22 mouse cellular contexts compared by ENCODE assay signal in the genomic region with DNA sequence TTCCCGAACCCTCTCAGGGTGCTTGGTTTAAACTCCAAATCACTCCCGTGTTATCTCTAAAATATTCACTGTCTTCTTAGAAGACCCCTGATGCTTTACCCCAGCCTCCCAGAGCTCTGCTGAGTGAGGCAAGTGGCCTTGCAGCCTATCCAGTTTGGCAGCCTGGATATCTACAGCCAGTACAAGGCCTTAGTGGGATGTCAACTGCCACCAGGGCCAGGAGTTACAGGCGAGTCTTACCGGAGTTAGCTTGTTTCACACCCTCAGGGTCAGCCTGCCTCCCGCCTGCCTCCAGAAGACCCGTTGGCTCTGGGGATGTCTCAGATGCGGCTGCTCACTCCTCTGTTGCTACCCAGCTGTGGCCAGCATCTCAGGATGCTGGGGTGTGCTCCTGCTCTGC.
"Had no signal": no experiment of that assay in that cellular context is flagged by ENCODE, and none has a peak within 500 bp of the region (broad histone marks: within the 10 kb centered on the region; RNA-seq: fewer than 3 reads in every experiment).

No protein-coding gene starts in this region.

- H3K4me1 ChIP-seq: liver, embryonic 12.5 days; liver, embryonic 15.5 days had no signal

- H3K27me3 ChIP-seq: limb, embryonic 13.5 days; lung, embryonic 15.5 days; neural tube, embryonic 12.5 days; neural tube, embryonic 15.5 days; stomach, embryonic 15.5 days had no signal

- ATAC-seq: liver, embryonic 12.5 days had no signal

- H3K27ac ChIP-seq: kidney, postnatal 0 days; layer of hippocampus, adult 2 months; limb, embryonic 10.5 days; limb, embryonic 13.5 days; liver, embryonic 12.5 days; liver, embryonic 15.5 days; lung, embryonic 15.5 days; neural tube, embryonic 12.5 days; neural tube, embryonic 15.5 days; stomach, embryonic 15.5 days had no signal

- H3K36me3 ChIP-seq: limb, embryonic 10.5 days; limb, embryonic 13.5 days; liver, embryonic 12.5 days; liver, embryonic 15.5 days; lung, embryonic 15.5 days; neural tube, embryonic 12.5 days; neural tube, embryonic 15.5 days; stomach, embryonic 15.5 days had no signal

- H3K9ac ChIP-seq: limb, embryonic 13.5 days; liver, embryonic 12.5 days; liver, embryonic 15.5 days; lung, embryonic 15.5 days; neural tube, embryonic 12.5 days; neural tube, embryonic 15.5 days; stomach, embryonic 15.5 days had no signal

- H3K4me2 ChIP-seq: limb, embryonic 13.5 days; liver, embryonic 12.5 days; liver, embryonic 15.5 days; lung, embryonic 15.5 days; midbrain, embryonic 11.5 days; neural tube, embryonic 12.5 days; neural tube, embryonic 15.5 days; stomach, embryonic 15.5 days had no signal

- DNase-seq: layer of hippocampus, adult 9-11 months; liver; lung, adult 18-20 months; lung, postnatal 10 days; lung, postnatal 36 days; midbrain, embryonic 14.5 days; retina, postnatal 1 day; right cerebral cortex, postnatal 25 days; spleen, adult 18-20 months; thymus, postnatal 25 days had no signal

- H3K4me3 ChIP-seq: layer of hippocampus, adult 2 months; limb, embryonic 10.5 days; limb, embryonic 13.5 days; liver, embryonic 12.5 days; liver, embryonic 15.5 days; lung, embryonic 15.5 days; megakaryocyte, embryonic 14.5 days; neural tube, embryonic 12.5 days; neural tube, embryonic 15.5 days; stomach, embryonic 15.5 days had no signal

- H3K9me3 ChIP-seq: limb, embryonic 10.5 days; limb, embryonic 13.5 days; liver, embryonic 12.5 days; liver, embryonic 15.5 days; lung, embryonic 15.5 days; megakaryocyte, embryonic 14.5 days; neural tube, embryonic 12.5 days; neural tube, embryonic 15.5 days; stomach, embryonic 15.5 days had no signal
